Mouse (Mus musculus): ENCODE measurements around the gene Krt28. TPM values are rescaled to one million over a fixed set of nuclear protein-coding genes. Genes with fewer than 3 reads are reported as not detected.

The Krt28 gene
- polyA plus RNA-seq, 1 experiment, result not detected

DNA sequence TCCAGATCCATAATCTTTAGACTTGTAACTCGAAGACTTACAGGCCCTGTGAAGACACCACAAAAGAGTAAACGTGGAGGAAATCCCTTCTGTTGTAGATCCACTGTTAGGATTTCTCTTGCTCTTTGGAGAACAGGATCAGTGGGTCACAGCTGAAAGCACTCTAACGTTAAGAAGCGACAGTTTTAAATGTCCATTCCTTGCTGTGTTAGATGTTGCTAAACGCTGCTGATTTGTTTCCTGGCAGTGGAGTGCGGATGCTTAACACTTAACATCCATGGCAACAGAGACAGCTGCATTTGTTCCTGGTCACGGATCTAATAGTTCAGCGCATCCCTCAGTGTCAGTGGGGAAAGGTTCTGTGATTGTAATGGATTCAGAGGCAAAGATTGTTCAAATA, 58.2 kb downstream of the Krt28 start:
- TF ChIP-seq GATA1 (IDR thresholded peaks at IDR 0.05; ENCODE audit: low read length), result no peak

Other genes starting within 250 kb of the Krt28 start
- not detected in 2 replicates for gene Ccr7, start 219.8 kb downstream of the Krt28 start, polyA plus RNA-seq (2012)
- 478 and 523 TPM in 2 replicates for gene Smarce1, start 143.9 kb downstream of the Krt28 start, polyA plus RNA-seq (2012)
- gene Krt222, start 130.8 kb downstream of the Krt28 start, polyA plus RNA-seq (2012), result not detected in 2 replicates
- gene Krt24, start 89.6 kb downstream of the Krt28 start, polyA plus RNA-seq (2012), result not detected in 2 replicates
- gene Krt25, start 52.0 kb downstream of the Krt28 start, polyA plus RNA-seq (2012), result not detected in 2 replicates
- gene Krt26, start 36.9 kb downstream of the Krt28 start, polyA plus RNA-seq (2012), result not detected in 2 replicates
- not detected in 2 replicates for gene Krt27, start 23.8 kb downstream of the Krt28 start, polyA plus RNA-seq (2012)
- gene Krt10, start 14.5 kb upstream of the Krt28 start, polyA plus RNA-seq (2012), result 7.4 and 9.6 TPM in 2 replicates
- 0.03 TPM in 1 of 2 replicates, not detected in the other for gene Krt12, start 47.4 kb upstream of the Krt28 start, polyA plus RNA-seq (2012)
- not detected in 2 replicates for gene Krt20, start 63.2 kb upstream of the Krt28 start, polyA plus RNA-seq (2012)
- gene Krt23, start 118.2 kb upstream of the Krt28 start, polyA plus RNA-seq (2012), result not detected in 2 replicates
- gene Krt39, start 146.4 kb upstream of the Krt28 start, polyA plus RNA-seq (2012), result not detected in 2 replicates
- not detected in 2 replicates for gene Krt40, start 168.3 kb upstream of the Krt28 start, polyA plus RNA-seq (2012)
- gene Krtap3-3, start 176.0 kb upstream of the Krt28 start, polyA plus RNA-seq (2012), result not detected in 2 replicates
- not detected in 2 replicates for gene Krtap3-2, start 181.9 kb upstream of the Krt28 start, polyA plus RNA-seq (2012)
- gene Gm11939, start 184.6 kb upstream of the Krt28 start, polyA plus RNA-seq (2012), result not detected in 2 replicates
- gene Krtap3-1, start 191.7 kb upstream of the Krt28 start, polyA plus RNA-seq (2012), result not detected in 2 replicates
- not detected in 2 replicates for gene Krtap1-5, start 206.1 kb upstream of the Krt28 start, polyA plus RNA-seq (2012)
- gene Krtap1-4, start 208.8 kb upstream of the Krt28 start, polyA plus RNA-seq (2012), result not detected in 2 replicates
- not detected in 2 replicates for gene Krtap1-3, start 216.4 kb upstream of the Krt28 start, polyA plus RNA-seq (2012)
- not detected in 2 replicates for gene Krtap9-3, start 223.2 kb upstream of the Krt28 start, polyA plus RNA-seq (2012)
- gene Gm11938, start 228.4 kb upstream of the Krt28 start, polyA plus RNA-seq (2012), result not detected in 2 replicates
- not detected in 2 replicates for gene Gm11937, start 235.3 kb upstream of the Krt28 start, polyA plus RNA-seq (2012)
- gene Krtap2-4, start 239.9 kb upstream of the Krt28 start, polyA plus RNA-seq (2012), result not detected in 2 replicates
- not detected in 2 replicates for gene Gm11562, start 245.5 kb upstream of the Krt28 start, polyA plus RNA-seq (2012)